Mouse (Mus musculus) heart, embryonic 11.5 days (tissue): ENCODE results near the gene Aida. TPM values are rescaled to one million over a fixed set of nuclear protein-coding genes. Genes with fewer than 3 reads are reported as not detected.

Experiments used
- ATAC-seq: fragments of 200-750 bp; cut with Nextera tagmentation; replicated peaks from 2 replicates; pipeline ENCODE4 v1.8.0; 2017; ENCODE audit warnings: moderate library complexity; ENCODE audit not compliant: insufficient number of reproducible peaks, low FRiP score, low TSS enrichment
- H3K27ac ChIP-seq: fragments of 300-500 bp; sonication (generic); 2 replicates; pipeline ENCODE4 v1.5.1; 2014; ENCODE audit warnings: mild to moderate bottlenecking, low read depth, low read length
- H3K27me3 ChIP-seq: fragments of 300-500 bp; sonication (generic); 2 replicates; pipeline ENCODE4 v1.6.1; 2014; ENCODE audit warnings: mild to moderate bottlenecking, low read length, mixed read lengths; ENCODE audit not compliant: control insufficient read depth, insufficient read depth
- H3K36me3 ChIP-seq: fragments of 300-500 bp; sonication (generic); 2 replicates; pipeline ENCODE4 v1.6.1; 2014; ENCODE audit warnings: mild to moderate bottlenecking, low read length, moderate library complexity, mixed read lengths; ENCODE audit not compliant: control insufficient read depth, insufficient read depth
- H3K4me1 ChIP-seq: fragments of 300-500 bp; sonication (generic); 2 replicates; pipeline ENCODE4 v1.6.1; 2014; ENCODE audit warnings: low read length; ENCODE audit not compliant: control insufficient read depth, insufficient read depth
- H3K4me2 ChIP-seq: fragments of 300-500 bp; sonication (generic); 2 replicates; pipeline ENCODE4 v1.6.1; 2014; ENCODE audit warnings: mild to moderate bottlenecking, moderate library complexity
- H3K4me3 ChIP-seq: fragments of 300-500 bp; sonication (generic); 2 replicates; pipeline ENCODE4 v1.5.1; 2014; ENCODE audit warnings: low read depth, low read length
- H3K9ac ChIP-seq: fragments of 300-500 bp; sonication (generic); 2 replicates; pipeline ENCODE4 v1.6.1; 2014; ENCODE audit warnings: mild to moderate bottlenecking, low read depth, low read length, moderate library complexity
- H3K9me3 ChIP-seq: fragments of 300-500 bp; sonication (generic); replicated peaks from 2 replicates; pipeline ENCODE4 v1.6.1; 2016; ENCODE audit warnings: low read length; ENCODE audit not compliant: control insufficient read depth
- WGBS: fragments of 180-500 bp; shearing (Covaris S2); extraction: QIAGEN DNeasy Blood & Tissue Kit; methylation state at CpG from one replicate; pipeline ENCODE4 v1.1.7; 2014; ENCODE audit not compliant: insufficient replicate concordance; 5-methylcytosine and 5-hydroxymethylcytosine counted together
- polyA plus RNA-seq: library from polyadenylated mRNA; unstranded; fragments of >200 nt; fragmentation: Nextera tagmentation; extraction: Ambion mirVana; gene quantifications from 2 replicates; pipeline ENCODE4 v1.2.1, GENCODE M21; 2014

Gene Aida
- polyA plus RNA-seq, 1 experiment from 2014 or later = 21.7 TPM

DNA sequence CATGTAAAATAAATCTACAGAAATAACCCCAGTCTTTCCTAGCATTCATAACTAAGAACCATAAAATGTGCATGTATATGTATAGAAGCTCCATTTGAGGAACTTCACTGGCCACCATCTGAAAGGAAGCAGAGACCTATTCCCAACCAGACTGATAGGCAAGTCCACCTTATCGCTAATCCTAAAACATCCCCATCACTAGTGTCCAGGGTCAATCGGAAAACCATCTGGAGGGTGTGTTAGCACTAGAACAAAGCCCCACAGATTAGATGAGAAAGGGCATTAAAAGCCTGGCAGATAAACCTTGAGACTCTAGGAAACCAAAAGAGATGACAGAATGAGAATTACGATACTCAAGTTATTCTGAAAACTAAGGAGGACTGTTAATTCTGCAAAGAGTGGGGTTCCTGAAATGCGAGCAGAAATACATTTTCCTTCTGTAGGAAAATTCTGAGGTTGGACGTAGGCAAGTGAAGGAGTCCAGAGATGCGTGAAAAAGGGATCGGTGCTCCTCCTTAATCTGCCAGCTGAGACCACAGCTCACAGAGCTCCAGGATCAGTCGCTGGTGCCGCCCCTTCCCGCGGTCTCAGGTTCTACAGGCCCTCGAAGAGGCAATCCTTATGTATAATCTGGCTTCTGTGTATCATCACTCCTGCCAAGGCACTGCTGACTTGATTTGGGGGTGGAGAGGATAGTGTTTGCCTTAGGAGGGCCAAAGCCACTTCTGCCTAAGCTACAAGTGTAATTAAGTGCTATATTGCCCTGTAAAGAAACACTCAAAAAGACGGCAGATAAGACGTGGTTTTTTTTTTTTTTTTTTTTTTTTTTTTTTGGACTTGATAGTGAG, 66.6 kb downstream of the Aida start:
- Histone ChIP-seq H3K36me3 (peaks cover 15% of the 10 kb centered on the region), H3K4me1 (peaks cover 3% of the 10 kb centered on the region; the same call in 1 of the 2 replicates), H3K27me3 (no peaks in the 10 kb centered on the region), H3K4me2 (no peak overlapping the region), H3K4me3 (no peak overlapping the region), H3K27ac (no peak overlapping the region), H3K9me3 (no peaks in the 10 kb centered on the region), H3K9ac (no peak overlapping the region)
- 77% methylated on average over 14 of the region's 14 CpGs for WGBS
- ATAC-seq = no peak

DNA sequence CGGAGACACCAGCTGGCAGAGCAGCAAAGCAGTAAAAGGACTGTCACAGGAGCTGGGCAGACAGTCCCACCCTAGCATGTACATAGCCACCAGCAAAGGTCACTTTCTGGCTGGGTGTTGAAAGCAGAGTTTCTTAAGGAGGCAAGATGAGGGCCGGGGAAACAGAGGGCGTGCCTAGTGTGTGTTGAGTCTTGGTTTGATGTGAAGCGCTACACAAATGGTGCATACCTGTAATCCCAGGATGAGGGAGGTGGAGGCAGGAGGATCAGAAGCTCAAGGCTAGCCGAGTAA, 67.1 kb downstream of the Aida start:
- no peak overlapping the region for H3K27ac ChIP-seq
- WGBS = 85% methylated on average over 5 of the region's 5 CpGs
- ATAC-seq = no peak
- H3K36me3 ChIP-seq = peaks cover 13% of the 10 kb centered on the region
- no peak overlapping the region for H3K4me2 ChIP-seq
- peaks cover 6% of the 10 kb centered on the region; the same call in 1 of the 2 replicates for H3K4me1 ChIP-seq
- no peak overlapping the region for H3K9ac ChIP-seq
- no peaks in the 10 kb centered on the region for H3K27me3 ChIP-seq
- no peak overlapping the region for H3K4me3 ChIP-seq
- no peaks in the 10 kb centered on the region for H3K9me3 ChIP-seq

DNA sequence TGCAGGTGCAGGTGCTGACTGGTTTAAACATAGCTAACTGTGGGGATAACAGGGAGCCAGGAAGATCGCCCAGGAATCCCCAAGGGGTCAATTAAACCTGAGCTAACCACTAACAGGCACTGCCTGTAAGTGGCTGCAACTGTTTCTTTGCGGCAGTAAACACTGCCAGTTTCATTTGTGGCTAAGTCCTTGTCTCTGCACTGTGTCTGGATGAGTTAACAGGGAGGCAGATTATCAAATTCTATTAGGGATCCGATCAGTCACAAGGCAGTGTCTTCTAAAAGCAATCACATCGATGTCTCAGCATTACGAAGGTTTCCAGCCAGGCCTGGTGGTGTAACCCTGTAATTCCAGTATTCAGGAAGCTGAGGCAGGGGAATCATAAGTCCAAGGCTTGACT, 70.0 kb downstream of the Aida start:
- Histone ChIP-seq H3K4me1 (peaks cover 7% of the 10 kb centered on the region), H3K9ac (no peak overlapping the region), H3K27me3 (no peaks in the 10 kb centered on the region), H3K27ac (no peak overlapping the region), H3K36me3 (peaks cover 8% of the 10 kb centered on the region), H3K4me3 (no peak overlapping the region), H3K4me2 (no peak overlapping the region), H3K9me3 (no peaks in the 10 kb centered on the region)
- 92% methylated on average over 5 of the region's 5 CpGs for WGBS
- no peak for ATAC-seq

DNA sequence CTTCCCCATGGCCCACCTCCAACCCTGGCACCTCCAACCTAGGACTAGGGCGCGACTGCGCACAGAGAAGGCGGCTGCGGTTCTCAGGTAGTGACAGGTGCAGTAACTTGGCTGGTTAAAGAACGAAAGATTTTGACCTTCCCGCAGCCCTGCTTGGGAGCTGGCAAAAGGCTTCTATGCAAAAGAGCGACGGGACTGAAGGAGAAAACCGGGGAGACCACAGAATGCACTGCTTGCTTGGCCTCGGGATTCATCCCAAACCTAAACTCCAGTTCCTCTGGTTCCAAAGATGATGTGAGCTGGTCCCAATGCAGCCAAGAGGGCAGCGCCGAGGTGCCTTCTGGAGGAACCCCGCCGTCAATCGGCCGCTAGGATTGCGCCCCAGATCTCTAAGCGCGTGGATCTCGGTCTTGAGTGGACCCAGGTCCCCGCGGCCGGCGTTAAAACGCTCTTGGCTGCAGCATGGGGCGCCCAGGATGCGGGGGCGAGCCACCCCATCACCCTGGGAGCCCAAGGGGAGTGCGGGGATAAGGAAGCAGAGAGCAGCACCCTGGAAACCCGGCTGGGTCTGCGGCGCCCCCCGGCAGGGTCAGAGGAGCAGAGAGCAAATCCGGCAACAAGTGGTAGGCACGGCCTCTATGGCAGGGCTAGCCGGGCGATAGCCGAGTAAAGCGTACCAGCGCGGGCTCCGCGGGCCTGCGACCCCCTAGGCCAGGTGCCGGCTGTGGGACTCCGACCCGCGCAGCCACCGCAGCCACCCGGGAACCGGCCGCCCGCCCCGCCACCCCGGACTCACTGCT, 72.4 kb downstream of the Aida start:
- H3K9me3 ChIP-seq = no peaks in the 10 kb centered on the region
- ATAC-seq = peak; percentile 66
- H3K9ac ChIP-seq = peak overlapping the region; percentile 84
- H3K27ac ChIP-seq = peak overlapping the region; percentile 46
- H3K4me2 ChIP-seq = peak overlapping the region; percentile 71
- H3K4me1 ChIP-seq = peaks cover 7% of the 10 kb centered on the region
- peaks cover 4% of the 10 kb centered on the region for H3K36me3 ChIP-seq
- 2% methylated on average over 51 of the region's 56 CpGs for WGBS
- no peaks in the 10 kb centered on the region for H3K27me3 ChIP-seq
- H3K4me3 ChIP-seq = peak overlapping the region; percentile 79

DNA sequence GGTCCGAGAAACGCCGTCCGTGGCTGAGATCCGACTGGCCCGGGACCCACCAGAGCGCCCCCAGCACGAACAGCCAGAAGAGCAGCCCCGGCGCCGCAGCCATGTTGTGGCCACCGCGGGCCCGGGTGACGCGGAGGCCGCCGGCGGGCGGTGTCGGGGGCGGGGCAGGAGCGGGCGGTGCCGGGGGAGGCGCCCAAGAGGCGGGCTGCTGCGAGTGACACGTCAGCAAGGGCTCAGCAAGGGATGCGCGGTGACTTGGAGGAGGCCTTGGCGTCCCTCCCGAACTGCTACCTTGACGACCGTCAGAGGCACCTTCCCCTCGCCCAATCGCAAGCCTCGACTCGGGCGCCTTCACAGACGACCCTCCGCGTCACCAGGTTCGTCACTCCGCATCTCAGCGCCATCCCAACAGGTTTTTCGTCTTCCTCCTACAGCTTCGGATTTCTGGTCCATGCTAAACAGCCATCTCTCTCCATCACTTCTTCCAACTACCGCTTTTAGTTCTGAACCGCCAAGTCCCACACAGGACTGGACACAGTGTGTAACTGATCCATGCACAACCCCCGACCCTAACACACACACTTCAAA, 73.1 kb downstream of the Aida start, which contains the start of gene Mia3:
Mia3 (minus strand) TSS at position 127 of the 588 bp plus-strand sequence.
- under 1% methylated on average over 51 of the region's 51 CpGs for WGBS

DNA sequence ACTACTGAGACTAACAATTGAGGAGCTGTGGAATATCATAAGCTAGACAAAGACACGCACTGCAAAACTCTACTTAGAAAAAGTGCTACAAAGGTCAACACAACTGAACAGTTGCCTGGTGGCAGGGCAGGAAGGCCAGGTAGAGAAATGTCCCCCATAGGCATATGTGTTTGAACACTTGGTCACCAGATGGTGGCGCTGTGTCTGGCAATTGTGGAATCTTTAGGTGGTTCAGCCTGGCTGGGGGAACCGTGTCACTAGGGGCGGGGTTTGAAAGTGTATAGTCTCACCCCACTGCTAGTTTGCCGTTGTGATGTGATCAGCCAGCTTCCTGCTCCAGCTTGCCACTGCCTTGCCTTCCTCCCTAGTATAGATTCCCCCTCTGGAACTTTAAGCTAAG, 78.3 kb downstream of the Aida start:
- H3K9ac ChIP-seq = no peak overlapping the region
- no peaks in the 10 kb centered on the region for H3K36me3 ChIP-seq
- no peak overlapping the region for H3K4me2 ChIP-seq
- ATAC-seq = no peak
- no peak overlapping the region for H3K4me3 ChIP-seq
- H3K27me3 ChIP-seq = no peaks in the 10 kb centered on the region
- H3K27ac ChIP-seq = no peak overlapping the region
- WGBS = 73% methylated on average over 5 of the region's 5 CpGs
- H3K9me3 ChIP-seq = peaks cover 3% of the 10 kb centered on the region; the same call in 1 of the 2 replicates
- no peaks in the 10 kb centered on the region; the same call in 1 of the 2 replicates for H3K4me1 ChIP-seq

More for the DNA sequence above, 73.1 kb downstream of the Aida start, which contains the start of gene Mia3:
- H3K27me3 ChIP-seq = no peaks in the 10 kb centered on the region
- peak within 1 kb of the TSS; percentile 71 for H3K4me2 ChIP-seq
- H3K9ac ChIP-seq = peak within 1 kb of the TSS; percentile 84
- H3K27ac ChIP-seq = peak within 1 kb of the TSS; percentile 46
- no peaks in the 10 kb centered on the region for H3K9me3 ChIP-seq
- peak within 1 kb of the TSS; percentile 79 for H3K4me3 ChIP-seq
- peak; percentile 99 for ATAC-seq
- peaks cover 2% of the 10 kb centered on the region; the same call in 1 of the 2 replicates for H3K36me3 ChIP-seq
- H3K4me1 ChIP-seq = peaks cover 7% of the 10 kb centered on the region

Other genes with a start within 250 kb of the Aida start
- 11.8 and 12.6 TPM in 2 replicates for gene Disp1, start 75.1 kb upstream of the Aida start, polyA plus RNA-seq
- gene Brox, start 679 bp downstream of the Aida start, polyA plus RNA-seq = 43.1 and 45.3 TPM in 2 replicates
- 72.7 and 78.4 TPM in 2 replicates for gene Mia3, start 73.0 kb downstream of the Aida start, polyA plus RNA-seq
- gene Taf1a, start 92.4 kb downstream of the Aida start, polyA plus RNA-seq = 14.7 and 14.8 TPM in 2 replicates
- gene Hhipl2, start 121.6 kb downstream of the Aida start, polyA plus RNA-seq = 0.27 and 0.42 TPM in 2 replicates